Mouse (Mus musculus) inflammation-experienced regulatory T-cells (primary cell): ENCODE measurements around the gene Gja8. TPM values are rescaled to one million over a fixed set of nuclear protein-coding genes. Genes with fewer than 3 reads are reported as not detected.

Source experiments
- polyA plus RNA-seq, 2 experiments: library from polyadenylated mRNA; unstranded; fragments of 100-300 nt; shearing (Covaris generic); gene quantifications; one replicate each; pipeline ENCODE4 v1.2.1; 2017

Gene Gja8
- polyA plus RNA-seq: under 1 TPM in 1 of 2 experiments, not detected in 1; 0.02 TPM

GRCm38 (mm10) chr3:96925920-96926319, at the start of gene Gja8:
Gene Gja8 (minus strand): TSS chr3:96926020.

GRCm38 (mm10) chr3:96904851-96905541, 20.8 kb downstream of the Gja8 start, which contains the start of gene Gpr89:
Gene Gpr89 (minus strand): TSS chr3:96905346.

GRCm38 (mm10) chr3:96904393-96904792, 21.4 kb downstream of the Gja8 start, which contains the start of gene Gja5:
Gene Gja5 (plus strand): TSS chr3:96904693.

Other genes with a start within 250 kb of the Gja8 start
- 10 to 100 TPM; 20.4 to 28.3 TPM for gene Pias3, start 229.6 kb downstream of the Gja8 start, polyA plus RNA-seq
- gene Nudt17, start 217.5 kb downstream of the Gja8 start, polyA plus RNA-seq: under 1 TPM; 0.75 to 0.86 TPM
- gene Polr3c, start 198.4 kb downstream of the Gja8 start, polyA plus RNA-seq: 10 to 100 TPM; 66.7 to 79.7 TPM
- 100 to 1,000 TPM; 112 to 130 TPM for gene Rnf115, start 198.4 kb downstream of the Gja8 start, polyA plus RNA-seq
- under 1 TPM; 0.24 to 0.43 TPM for gene Pdzk1, start 96.7 kb downstream of the Gja8 start, polyA plus RNA-seq
- gene Cd160, start 96.7 kb downstream of the Gja8 start, polyA plus RNA-seq: 10 to 100 TPM; 15.8 to 21.4 TPM
- under 1 TPM; 0.14 to 0.33 TPM for gene Gja5, start 21.3 kb downstream of the Gja8 start, polyA plus RNA-seq
- 10 to 100 TPM; 25.3 to 33.1 TPM for gene Gpr89, start 20.7 kb downstream of the Gja8 start, polyA plus RNA-seq
- 10 to 100 TPM; 69.6 to 75.9 TPM for gene Acp6, start 232.8 kb upstream of the Gja8 start, polyA plus RNA-seq